In the genomic region with DNA sequence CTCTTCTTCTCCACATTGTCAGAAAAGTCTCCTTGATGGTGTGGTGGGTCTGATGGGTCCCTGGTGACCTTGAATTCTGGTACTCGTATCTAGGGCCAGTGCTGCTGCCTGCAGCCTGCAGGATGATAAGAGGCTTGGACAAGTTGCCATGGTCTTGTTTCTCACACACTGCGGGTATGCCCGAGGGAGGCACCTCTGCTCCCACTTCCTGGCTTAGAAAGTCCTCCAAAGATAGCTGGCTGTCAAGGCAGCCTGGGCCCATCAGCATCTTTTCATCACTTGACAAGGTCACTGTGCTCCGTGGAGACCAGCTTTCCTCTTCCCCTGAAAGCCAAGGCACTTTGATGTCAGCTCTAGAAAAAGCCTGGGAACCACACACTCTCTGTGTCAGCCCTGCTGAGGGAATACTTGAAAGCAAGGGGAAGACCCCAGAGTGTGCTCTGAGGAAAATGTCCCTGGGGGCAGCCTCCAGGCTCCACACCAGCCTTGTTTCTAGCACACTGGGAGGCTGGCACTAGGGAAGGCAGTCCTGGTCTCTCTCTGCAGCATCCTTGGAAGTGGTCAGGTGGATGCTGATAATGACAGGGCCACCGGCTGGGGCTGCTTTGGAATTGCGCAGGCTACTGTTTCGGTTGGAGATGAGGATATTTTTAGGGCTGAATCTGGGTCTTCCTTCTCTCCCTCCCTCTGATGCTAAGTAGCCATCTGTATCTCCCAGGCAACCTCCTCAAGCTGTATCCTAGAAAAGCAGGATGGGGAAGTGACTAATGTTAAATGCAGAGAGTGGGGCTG, we compare ENCODE assay signal across 13 mouse cellular contexts. TPM values are rescaled to one million over a fixed set of nuclear protein-coding genes. Genes with fewer than 3 reads are reported as not detected.
DNase-seq lines count a peak whose midpoint lies in the region; ATAC-seq lines count a peak whose summit lies in the region.
"Had no signal": no experiment of that assay in that cellular context is flagged by ENCODE, and none has a peak within 500 bp of the region (broad histone marks: within the 10 kb centered on the region; RNA-seq: fewer than 3 reads in every experiment).

No protein-coding gene starts in this region.

- 0 out of 2 replicates have a peak overlapping the region, but pooled peaks have one; percentile 12 for H3K4me2 ChIP-seq in heart, embryonic 12.5 days

- peaks cover 8% of the 10 kb centered on the region for H3K9me3 ChIP-seq in heart, embryonic 12.5 days (replicated peaks)

- peak; percentile 74 for DNase-seq in cerebellum, adult 11-12 months
- DNase-seq in cerebellum, postnatal 10 days = no peak
- no peak for DNase-seq in heart, postnatal 36 days
- peak; percentile 31 for DNase-seq in testis, postnatal 14 days (ENCODE audit: low spot score)
- no peak for DNase-seq in testis, postnatal 10 days (ENCODE audit: low spot score)
- no peak for DNase-seq in kidney, adult 8-10 months
- no peak for DNase-seq in thymus, postnatal 25 days
- DNase-seq: gastrocnemius, postnatal 14 days; kidney, postnatal 36 days had no signal

- peak; percentile 14; the same call in 1 of the 2 replicates for ATAC-seq in heart, embryonic 12.5 days (ENCODE audit: insufficient number of reproducible peaks, low FRiP score)
- ATAC-seq: activated CD4-positive, CD25-positive, alpha-beta regulatory T cell, adult 4 months; hindbrain, postnatal 0 days had no signal

- peaks cover 53% of the 10 kb centered on the region for H3K4me1 ChIP-seq in heart, embryonic 12.5 days (replicated peaks)

- intact Hi-C loops in heart, postnatal 36 days (cut with DNase I) = loop anchor here (2.0 kb wide), 2 partner anchors 16 to 38 kb away; no protein-coding TSS in a partner anchor

- H3K9ac ChIP-seq in heart, embryonic 12.5 days = peak overlapping the region; percentile 13; the same call in 1 of the 2 replicates

- no peaks in the 10 kb centered on the region for H3K27me3 ChIP-seq in heart, embryonic 12.5 days (replicated peaks)

- 11% methylated on average over 7 of the region's 7 CpGs for WGBS in heart, embryonic 12.5 days

- peak overlapping the region; percentile 91 for H3K27ac ChIP-seq in heart, embryonic 12.5 days (ENCODE audit: poor library complexity, severe bottlenecking)
- H3K27ac ChIP-seq: hindbrain, postnatal 0 days had no signal

- H3K36me3 ChIP-seq in heart, embryonic 12.5 days = peaks cover 4% of the 10 kb centered on the region; the same call in 1 of the 2 replicates

- no peak overlapping the region for H3K4me3 ChIP-seq in heart, embryonic 12.5 days
- H3K4me3 ChIP-seq: megakaryocyte, embryonic 14.5 days had no signal

RNA-seq across cellular contexts. Expression of gene Mical2, which starts 2.7 kb away (rescaled TPM):
- 156 and 163 TPM in 2 replicates for polyA plus RNA-seq in heart, embryonic 12.5 days (2016; fragmentation: Nextera tagmentation; extraction: Ambion mirVana)
- 100 to 1,000 TPM in 1 of 2 experiments, 10 to 100 TPM in 1; 80.8 to 101 TPM for total RNA-seq in heart, postnatal 36 days (2021)

Comparison
In these comparisons a context has a peak if more than half of its experiments do, and no peak if none do; other contexts are left out.
1. DNase-seq: peak in cerebellum, adult 11-12 months (single experiment) and testis, postnatal 14 days (single experiment); none in cerebellum, postnatal 10 days (0 of 2), heart, postnatal 36 days (0 of 2), testis, postnatal 10 days (single experiment), kidney, adult 8-10 months (0 of 2) and thymus, postnatal 25 days (single experiment).